Mouse (Mus musculus) Patski (cell line): ENCODE measurements at regions not wholly inside any gene's neighbourhood (a gene's known extent, or its start where the extent isn't known, plus 50 kb on each side); places are given as distances from the start of the nearest gene placed in this dataset.

Experiments
- ATAC-seq: fragments of 100-300 bp; one replicate; pipeline ENCODE4 v1.8.0; 2021
- CTCF ChIA-PET: fragments of 350-600 bp; sonication (Branson Sonifier 250); formaldehyde crosslinking; loops from one replicate; lab custom pipeline; 2022; ENCODE audit warnings: inconsistent platforms; lab: Charles Lee
- POLR2A ChIA-PET: fragments of 350-600 bp; sonication (Branson Sonifier 250); formaldehyde crosslinking; loops from one replicate; lab custom pipeline; 2022; ENCODE audit warnings: antibody characterized with exemption, inconsistent platforms; lab: Charles Lee
- DNase-seq: peaks from one replicate; pipeline ENCODE4 v3.0.0-alpha.2; 2011; ENCODE audit warnings: low read depth, low spot score
- H3K27me3 ChIP-seq: fragments of 371-371 bp; one replicate; pipeline ENCODE4 v1.5.1; 2021
- CTCF ChIP-seq: fragments of 100-300 bp; IDR thresholded peaks from one replicate; pipeline ENCODE4 v1.5.1; 2021
- in situ Hi-C: fragments of 300-500 bp; cut with MboI; formaldehyde crosslinking; loops from 3 replicates; pipeline ENCODE4 v1.11.1; 2018; ENCODE audit warnings: low pct_unique_long_range_greater_than_20kb, mixed read lengths

- ChIA-PET POLR2A (no interaction called here), CTCF (no interaction called here)
- no peak for TF ChIP-seq CTCF
- no peak for ATAC-seq
- H3K27me3 ChIP-seq: no peaks in the 10 kb centered on the region
- in situ Hi-C loops: no loop called here
- no peak for DNase-seq
Measured at GRCm38 (mm10) chr1:147411816-147412215, 917.3 kb downstream of the Brinp3 start.

- in situ Hi-C loops: no loop called here
- no peaks in the 10 kb centered on the region for H3K27me3 ChIP-seq
- no peak for DNase-seq
- CTCF ChIA-PET: no interaction called here
- no peak for TF ChIP-seq CTCF
- ATAC-seq: no peak
- POLR2A ChIA-PET: no interaction called here
Measured at GRCm38 (mm10) chr1:147440402-147440801, 945.8 kb downstream of the Brinp3 start.

- DNase-seq (no peak), ATAC-seq (no peak)
- TF ChIP-seq CTCF: no peak
- in situ Hi-C loops: no loop called here
- CTCF ChIA-PET: interaction anchor here (1.5 kb wide), 1 partner anchor 16 kb away, joined by 4 read pairs; no protein-coding TSS in a partner anchor
- H3K27me3 ChIP-seq: no peaks in the 10 kb centered on the region
- POLR2A ChIA-PET: no interaction called here
Measured at GRCm38 (mm10) chr1:147446601-147447000, 952.0 kb downstream of the Brinp3 start.
